Mouse (Mus musculus): ENCODE measurements at regions not wholly inside any gene's neighbourhood (a gene's known extent, or its start where the extent isn't known, plus 50 kb on each side); places are given as distances from the start of the nearest gene placed in this dataset.

- TF ChIP-seq CTCF (IDR thresholded peaks at IDR 0.05; ENCODE audit: extremely low read depth, insufficient read length, insufficient replicate concordance, low read depth, low read length): no peak
- TF ChIP-seq POLR2A (IDR thresholded peaks at IDR 0.05; ENCODE audit: low read depth, low read length): no peak
Observed at GRCm38 (mm10) chr13:43961987-43962386, 177.4 kb downstream of the Cd83 start.

All from small intestine, adult 2 months (tissue).